Mouse (Mus musculus): Measurements from ENCODE around the gene Akt3. TPM values are rescaled to one million over a fixed set of nuclear protein-coding genes. Genes with fewer than 3 reads are reported as not detected.

Gene Akt3
- polyA plus RNA-seq, 1 experiment from 2014 or later = 23.7 TPM

DNA sequence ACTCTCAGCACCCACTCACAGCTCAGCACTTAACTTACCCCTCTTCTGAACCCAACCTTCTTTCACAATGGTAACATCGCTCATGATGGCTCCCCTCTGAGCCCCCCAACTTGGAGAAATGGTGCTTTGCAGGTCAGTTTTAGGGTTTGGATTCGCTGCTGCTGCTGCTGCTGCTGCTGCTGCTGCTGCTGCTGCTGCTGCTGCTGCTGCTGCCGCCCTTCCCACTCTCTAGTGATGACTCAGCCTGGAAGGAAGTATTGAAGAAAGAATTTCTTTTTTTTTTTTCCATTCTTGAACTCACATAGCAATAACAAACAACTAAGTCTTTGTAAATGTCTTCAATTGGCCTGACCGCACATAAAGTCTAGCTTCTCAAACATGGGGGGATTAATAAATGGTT is 9.4 kb downstream of the Akt3 start:
- H3K9ac ChIP-seq = no peak overlapping the region
- H3K36me3 ChIP-seq = peaks cover 3% of the 10 kb centered on the region; the same call in 1 of the 2 replicates
- H3K4me1 ChIP-seq = peaks cover 3% of the 10 kb centered on the region; the same call in 1 of the 2 replicates
- H3K27ac ChIP-seq = no peak overlapping the region
- no peaks in the 10 kb centered on the region for H3K27me3 ChIP-seq (replicated peaks)
- ATAC-seq (ENCODE audit: low FRiP score, low read depth) = no peak
- WGBS = 70% methylated on average over 4 of the region's 4 CpGs
- no peaks in the 10 kb centered on the region for H3K9me3 ChIP-seq
- no peak overlapping the region for H3K4me2 ChIP-seq (replicated peaks)
- H3K4me3 ChIP-seq = no peak overlapping the region

DNA sequence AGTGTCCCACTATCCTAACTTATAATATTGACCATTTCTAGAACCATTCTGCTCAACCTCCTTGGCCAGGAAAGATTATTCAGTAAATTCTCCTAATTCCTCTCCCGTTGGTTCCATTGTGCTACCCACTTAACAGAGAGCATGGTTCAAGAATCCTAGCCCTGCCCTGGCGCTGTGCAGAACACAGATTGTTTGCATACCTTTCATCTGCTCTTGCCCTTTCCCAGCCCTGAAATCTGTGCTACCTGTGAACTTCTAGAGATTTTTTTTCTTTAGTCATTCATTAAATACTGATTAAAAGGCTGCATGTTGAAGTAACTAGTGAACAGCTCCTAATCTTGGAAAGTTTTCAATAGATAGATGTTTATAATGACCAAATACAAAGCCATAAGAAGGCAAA is 19.6 kb downstream of the Akt3 start:
- no peak overlapping the region for H3K4me3 ChIP-seq
- H3K9ac ChIP-seq = no peak overlapping the region
- no peaks in the 10 kb centered on the region for H3K4me1 ChIP-seq
- no peak overlapping the region for H3K27ac ChIP-seq
- no peaks in the 10 kb centered on the region for H3K9me3 ChIP-seq
- H3K36me3 ChIP-seq = peaks cover 5% of the 10 kb centered on the region; the same call in 1 of the 2 replicates
- H3K27me3 ChIP-seq (replicated peaks) = no peaks in the 10 kb centered on the region
- no peak overlapping the region for H3K4me2 ChIP-seq (replicated peaks)
- ATAC-seq (ENCODE audit: low FRiP score, low read depth) = no peak
- 84% methylated on average over 2 of the region's 2 CpGs for WGBS

GRCm38 (mm10) chr1:177236695-177237094 is 21.3 kb downstream of the Akt3 start:
- ATAC-seq (ENCODE audit: low FRiP score, low read depth) = no peak
- no peaks in the 10 kb centered on the region for H3K9me3 ChIP-seq
- WGBS = 67% methylated on average over 2 of the region's 2 CpGs
- peaks cover 5% of the 10 kb centered on the region; the same call in 1 of the 2 replicates for H3K36me3 ChIP-seq
- H3K27me3 ChIP-seq (replicated peaks) = no peaks in the 10 kb centered on the region
- H3K9ac ChIP-seq = no peak overlapping the region
- H3K4me1 ChIP-seq = no peaks in the 10 kb centered on the region
- H3K4me3 ChIP-seq = no peak overlapping the region
- H3K27ac ChIP-seq = no peak overlapping the region
- no peak overlapping the region for H3K4me2 ChIP-seq (replicated peaks)

DNA sequence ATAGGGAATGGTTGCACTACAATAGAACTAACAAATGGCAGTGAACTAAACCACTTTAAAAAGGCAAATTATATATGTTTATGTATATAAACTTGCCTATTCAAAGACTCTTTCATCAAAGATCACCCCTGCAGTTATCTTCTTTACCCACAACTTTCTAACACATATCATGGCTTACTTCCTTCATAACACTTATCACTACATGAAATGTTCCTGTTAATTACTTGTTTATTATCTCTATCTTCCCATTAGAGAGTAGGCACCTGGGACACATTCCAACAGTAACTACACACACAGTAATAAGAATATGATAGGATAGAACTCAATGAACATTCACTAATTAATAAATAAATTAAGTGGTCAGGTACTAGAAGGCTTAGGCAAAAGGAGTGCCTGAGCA is 21.8 kb downstream of the Akt3 start:
- ATAC-seq (ENCODE audit: low FRiP score, low read depth) = no peak
- H3K9ac ChIP-seq = no peak overlapping the region
- no peak overlapping the region for H3K4me2 ChIP-seq (replicated peaks)
- H3K4me3 ChIP-seq = no peak overlapping the region
- no peaks in the 10 kb centered on the region for H3K4me1 ChIP-seq
- H3K36me3 ChIP-seq = peaks cover 5% of the 10 kb centered on the region; the same call in 1 of the 2 replicates
- H3K9me3 ChIP-seq = no peaks in the 10 kb centered on the region
- no peaks in the 10 kb centered on the region for H3K27me3 ChIP-seq (replicated peaks)
- H3K27ac ChIP-seq = no peak overlapping the region

DNA sequence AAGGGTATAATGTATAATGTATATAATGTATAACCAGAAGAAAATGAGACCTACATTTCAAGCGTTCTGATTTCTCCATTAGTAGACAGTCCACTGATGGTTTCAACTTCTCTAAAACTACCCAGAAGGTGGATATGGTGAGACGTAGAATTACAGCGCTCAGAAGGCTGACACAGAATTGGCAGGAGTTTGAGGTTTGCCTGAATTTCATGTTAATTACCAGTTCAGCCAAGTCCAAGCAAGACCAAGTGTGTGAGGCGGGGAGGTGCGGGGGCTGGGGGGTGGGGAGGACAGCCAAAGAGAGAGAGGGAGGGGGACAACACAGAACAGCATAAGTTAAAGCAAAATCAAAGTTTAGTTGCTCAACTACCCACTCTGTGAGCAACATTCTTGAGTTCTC is 23.5 kb downstream of the Akt3 start:
- no peak for ATAC-seq (ENCODE audit: low FRiP score, low read depth)
- no peaks in the 10 kb centered on the region for H3K27me3 ChIP-seq (replicated peaks)
- no peak overlapping the region for H3K4me3 ChIP-seq
- no peaks in the 10 kb centered on the region for H3K9me3 ChIP-seq
- no peak overlapping the region for H3K27ac ChIP-seq
- no peak overlapping the region for H3K4me2 ChIP-seq (replicated peaks)
- 90% methylated on average over 5 of the region's 5 CpGs for WGBS
- no peak overlapping the region for H3K9ac ChIP-seq
- no peaks in the 10 kb centered on the region for H3K4me1 ChIP-seq
- H3K36me3 ChIP-seq = peaks cover 5% of the 10 kb centered on the region; the same call in 1 of the 2 replicates

DNA sequence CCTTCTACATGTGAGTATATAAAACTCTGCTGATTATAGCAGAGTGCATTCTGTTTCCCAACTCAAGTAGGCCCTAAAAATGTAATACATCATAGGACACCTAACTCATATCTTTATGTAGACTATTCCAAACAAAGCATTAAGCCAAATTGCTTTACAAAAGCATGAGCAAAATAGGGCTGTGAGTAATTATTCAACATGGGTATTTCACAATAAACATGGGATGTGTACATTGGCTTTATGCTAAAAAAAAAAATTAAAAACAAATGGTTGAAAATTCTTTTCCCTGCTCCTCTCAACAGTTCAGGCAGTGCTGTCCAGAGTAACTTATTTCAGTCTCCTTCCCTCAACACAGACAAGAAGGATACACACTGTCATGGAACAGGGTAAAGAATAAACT is 26.9 kb downstream of the Akt3 start:
- ATAC-seq (ENCODE audit: low FRiP score, low read depth) = no peak
- H3K27me3 ChIP-seq (replicated peaks) = no peaks in the 10 kb centered on the region
- H3K36me3 ChIP-seq = peaks cover 5% of the 10 kb centered on the region; the same call in 1 of the 2 replicates
- no peak overlapping the region for H3K9ac ChIP-seq
- no peaks in the 10 kb centered on the region for H3K9me3 ChIP-seq
- H3K4me3 ChIP-seq = no peak overlapping the region
- no peak overlapping the region for H3K27ac ChIP-seq
- no peak overlapping the region for H3K4me2 ChIP-seq (replicated peaks)
- no peaks in the 10 kb centered on the region for H3K4me1 ChIP-seq

- Histone ChIP-seq H3K4me1 (no peaks in the 10 kb centered on the region), H3K9me3 (no peaks in the 10 kb centered on the region)
- no peak for ATAC-seq (ENCODE audit: low FRiP score, low read depth)
These were observed 59.0 kb downstream of the Akt3 start for GRCm38 (mm10) chr1:177198978-177199377.

DNA sequence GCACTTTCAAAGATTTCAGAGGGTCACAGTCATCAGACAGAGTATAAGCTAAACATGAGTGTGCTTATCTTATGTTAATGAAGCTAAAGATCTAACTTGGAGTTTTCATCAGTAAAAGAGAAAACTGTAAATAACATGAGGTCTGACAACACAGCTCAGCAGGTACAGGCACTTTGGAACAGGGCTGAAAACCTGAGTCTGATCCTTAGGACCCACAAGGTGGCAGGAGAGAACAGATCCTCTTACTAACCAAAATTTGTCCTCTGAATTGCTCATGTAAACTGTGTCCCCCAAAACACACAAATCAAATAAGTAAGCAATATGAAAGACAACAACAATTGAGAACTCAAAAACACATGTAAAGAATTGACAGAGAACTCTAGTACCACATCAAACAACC is 62.8 kb downstream of the Akt3 start:
- Histone ChIP-seq H3K4me2 (replicated peaks) (no peak overlapping the region), H3K9me3 (no peaks in the 10 kb centered on the region), H3K27ac (no peak overlapping the region), H3K4me3 (no peak overlapping the region), H3K36me3 (no peaks in the 10 kb centered on the region), H3K9ac (no peak overlapping the region), H3K27me3 (replicated peaks) (no peaks in the 10 kb centered on the region), H3K4me1 (no peaks in the 10 kb centered on the region)
- no peak for ATAC-seq (ENCODE audit: low FRiP score, low read depth)

More at GRCm38 (mm10) chr1:177198978-177199377, 59.0 kb downstream of the Akt3 start:
- 72% methylated on average over 1 of the region's 1 CpGs for WGBS
- Histone ChIP-seq H3K4me2 (replicated peaks) (no peak overlapping the region), H3K27me3 (replicated peaks) (no peaks in the 10 kb centered on the region), H3K36me3 (no peaks in the 10 kb centered on the region), H3K27ac (no peak overlapping the region), H3K9ac (no peak overlapping the region), H3K4me3 (no peak overlapping the region)

- Histone ChIP-seq H3K27me3 (replicated peaks) (no peaks in the 10 kb centered on the region), H3K27ac (no peak overlapping the region), H3K4me3 (no peak overlapping the region), H3K9me3 (no peaks in the 10 kb centered on the region), H3K4me1 (no peaks in the 10 kb centered on the region), H3K9ac (no peak overlapping the region), H3K4me2 (replicated peaks) (no peak overlapping the region), H3K36me3 (no peaks in the 10 kb centered on the region)
- 62% methylated on average over 1 of the region's 1 CpGs for WGBS
- ATAC-seq (ENCODE audit: low FRiP score, low read depth) = no peak
These were observed 63.7 kb downstream of the Akt3 start for GRCm38 (mm10) chr1:177194324-177194723.

DNA sequence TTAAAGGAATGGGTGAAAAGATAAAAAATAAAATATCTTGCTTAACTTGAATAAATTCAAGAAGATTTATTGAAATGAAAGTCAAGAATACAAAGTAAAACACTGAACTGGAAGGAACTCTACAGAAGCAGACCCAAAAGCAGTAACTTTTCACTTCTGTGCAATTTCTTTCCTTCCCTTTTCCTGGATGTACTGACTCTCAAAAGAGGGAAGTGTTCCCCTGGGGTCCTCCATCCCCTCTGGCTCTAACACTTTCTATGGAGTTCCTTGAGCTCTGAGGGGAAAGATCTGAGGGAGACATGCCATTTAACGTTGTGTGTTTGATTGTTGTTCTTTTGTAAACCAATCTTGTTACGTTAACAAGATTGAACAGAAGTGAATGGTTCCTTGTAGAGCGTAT is 66.4 kb downstream of the Akt3 start:
- Histone ChIP-seq H3K9me3 (no peaks in the 10 kb centered on the region), H3K36me3 (no peaks in the 10 kb centered on the region), H3K9ac (no peak overlapping the region), H3K4me3 (no peak overlapping the region), H3K27ac (no peak overlapping the region), H3K4me1 (no peaks in the 10 kb centered on the region), H3K4me2 (replicated peaks) (no peak overlapping the region), H3K27me3 (replicated peaks) (no peaks in the 10 kb centered on the region)
- ATAC-seq (ENCODE audit: low FRiP score, low read depth) = no peak
- 42% methylated on average over 3 of the region's 3 CpGs for WGBS

GRCm38 (mm10) chr1:177190358-177190757 is 67.6 kb downstream of the Akt3 start:
- ATAC-seq (ENCODE audit: low FRiP score, low read depth) = no peak
- Histone ChIP-seq H3K36me3 (no peaks in the 10 kb centered on the region), H3K9me3 (no peaks in the 10 kb centered on the region), H3K27ac (no peak overlapping the region), H3K4me1 (no peaks in the 10 kb centered on the region), H3K9ac (no peak overlapping the region), H3K27me3 (replicated peaks) (no peaks in the 10 kb centered on the region), H3K4me3 (no peak overlapping the region), H3K4me2 (replicated peaks) (no peak overlapping the region)
- 93% methylated on average over 1 of the region's 1 CpGs for WGBS

- Histone ChIP-seq H3K9ac (no peak overlapping the region), H3K27ac (no peak overlapping the region), H3K4me1 (no peaks in the 10 kb centered on the region), H3K4me3 (no peak overlapping the region), H3K4me2 (replicated peaks) (no peak overlapping the region), H3K9me3 (no peaks in the 10 kb centered on the region), H3K36me3 (no peaks in the 10 kb centered on the region), H3K27me3 (replicated peaks) (no peaks in the 10 kb centered on the region)
- WGBS = 19% methylated on average over 3 of the region's 3 CpGs
- ATAC-seq (ENCODE audit: low FRiP score, low read depth) = peak; percentile 90
These were observed 69.3 kb downstream of the Akt3 start for GRCm38 (mm10) chr1:177188708-177189107.

DNA sequence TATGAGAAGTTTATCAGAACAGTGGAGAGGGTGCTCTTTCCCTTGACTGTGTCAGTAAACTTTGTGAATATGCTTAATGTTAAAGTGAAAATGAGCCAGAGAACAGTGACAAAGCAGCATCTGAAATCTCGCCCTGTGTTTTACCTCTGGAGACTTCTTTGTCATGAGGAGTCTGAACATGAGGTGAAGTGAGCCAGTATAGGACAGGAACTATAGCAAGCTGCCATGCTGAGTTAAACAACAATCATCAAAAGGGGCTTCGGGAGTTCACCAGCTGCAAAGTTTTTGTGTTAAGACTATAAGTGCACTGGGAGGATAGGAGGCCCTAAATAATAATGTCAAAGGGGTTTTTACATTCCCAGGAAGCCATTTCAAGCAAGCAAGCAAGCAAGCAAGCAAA is 71.3 kb downstream of the Akt3 start:
- Histone ChIP-seq H3K4me3 (no peak overlapping the region), H3K27me3 (replicated peaks) (no peaks in the 10 kb centered on the region), H3K27ac (no peak overlapping the region), H3K9ac (no peak overlapping the region), H3K9me3 (no peaks in the 10 kb centered on the region), H3K36me3 (no peaks in the 10 kb centered on the region), H3K4me1 (no peaks in the 10 kb centered on the region), H3K4me2 (replicated peaks) (no peak overlapping the region)
- ATAC-seq (ENCODE audit: low FRiP score, low read depth) = 0 out of 2 replicates have a peak, but pooled peaks have one; percentile 34
- WGBS = 8% methylated on average over 2 of the region's 2 CpGs

Data from neural tube, embryonic 12.5 days (tissue).